Mouse (Mus musculus): ENCODE data around the gene Cacna1d. TPM values are rescaled to one million over a fixed set of nuclear protein-coding genes. Genes with fewer than 3 reads are reported as not detected.
A peak's percentile ranks its signal among the peaks of the same experiment; 100 is the strongest.

Gene Cacna1d
- polyA plus RNA-seq, 1 experiment from 2014 or later = 1.9 TPM

- DNase-seq (ENCODE audit: low spot score) = no peak
Observed at GRCm38 (mm10) chr14:30038431-30038830, 452.8 kb downstream of the Cacna1d start.

GRCm38 (mm10) chr14:30033405-30033804 lies 457.9 kb downstream of the Cacna1d start:
- DNase-seq (ENCODE audit: low spot score) = no peak

- peak; percentile 83 for DNase-seq (ENCODE audit: low spot score)
Observed at GRCm38 (mm10) chr14:30027378-30027777, 463.9 kb downstream of the Cacna1d start.

- peak; percentile 77 for DNase-seq (ENCODE audit: low spot score)
Observed at GRCm38 (mm10) chr14:30024387-30024786, 466.9 kb downstream of the Cacna1d start.

- peak; percentile 49 for DNase-seq (ENCODE audit: low spot score)
Observed at GRCm38 (mm10) chr14:30022471-30022870, 468.8 kb downstream of the Cacna1d start.

GRCm38 (mm10) chr14:30019792-30020575 lies 471.3 kb downstream of the Cacna1d start:
- peak; percentile 65 for DNase-seq (ENCODE audit: low spot score)

- no peak for DNase-seq (ENCODE audit: low spot score)
Observed at GRCm38 (mm10) chr14:30019375-30019774, 471.9 kb downstream of the Cacna1d start.

GRCm38 (mm10) chr14:30018846-30019245 lies 472.4 kb downstream of the Cacna1d start:
- DNase-seq (ENCODE audit: low spot score) = no peak

- DNase-seq (ENCODE audit: low spot score) = no peak
Observed at GRCm38 (mm10) chr14:30018463-30018801, 472.8 kb downstream of the Cacna1d start.

- DNase-seq (ENCODE audit: low spot score) = peak; percentile 50
Observed at GRCm38 (mm10) chr14:30017794-30018462, 473.3 kb downstream of the Cacna1d start.

- DNase-seq (ENCODE audit: low spot score) = no peak
Observed at GRCm38 (mm10) chr14:30016666-30017065, 474.6 kb downstream of the Cacna1d start.

GRCm38 (mm10) chr14:30015008-30015407 lies 476.2 kb downstream of the Cacna1d start:
- no peak for DNase-seq (ENCODE audit: low spot score)

GRCm38 (mm10) chr14:30014487-30014886 lies 476.8 kb downstream of the Cacna1d start:
- peak; percentile 75 for DNase-seq (ENCODE audit: low spot score)

- no peak for DNase-seq (ENCODE audit: low spot score)
Observed at GRCm38 (mm10) chr14:30011886-30012560, 479.2 kb downstream of the Cacna1d start.

GRCm38 (mm10) chr14:30009864-30010560 lies 481.2 kb downstream of the Cacna1d start:
- DNase-seq (ENCODE audit: low spot score) = peak; percentile 71

- peak; percentile 58 for DNase-seq (ENCODE audit: low spot score)
Observed at GRCm38 (mm10) chr14:30008733-30009575, 482.3 kb downstream of the Cacna1d start, which contains the start of the genes Il17rb and Chdh. Gene Il17rb (minus strand): TSS chr14:30008896. Gene Chdh (plus strand): TSS chr14:30009023.

- no peak for DNase-seq (ENCODE audit: low spot score)
Observed at GRCm38 (mm10) chr14:29999475-29999811, 491.8 kb downstream of the Cacna1d start.

- no peak for DNase-seq (ENCODE audit: low spot score)
Observed at GRCm38 (mm10) chr14:29998747-29999474, 492.3 kb downstream of the Cacna1d start.

- peak; percentile 51 for DNase-seq (ENCODE audit: low spot score)
Observed at GRCm38 (mm10) chr14:29997345-29997744, 493.9 kb downstream of the Cacna1d start.

All from thymus, postnatal 0 days (tissue).